Mouse (Mus musculus) ZHBTc4 (cell line): ENCODE results near the gene St7.

Source experiments
- DNase-seq: peaks from one replicate; pipeline ENCODE4 v3.0.0-alpha.2; 2011; ENCODE audit warnings: low read depth, low spot score

Gene St7

GRCm38 (mm10) chr6:17763963-17764659 lies 71.4 kb downstream of the St7 start:
- DNase-seq = no peak

DNA sequence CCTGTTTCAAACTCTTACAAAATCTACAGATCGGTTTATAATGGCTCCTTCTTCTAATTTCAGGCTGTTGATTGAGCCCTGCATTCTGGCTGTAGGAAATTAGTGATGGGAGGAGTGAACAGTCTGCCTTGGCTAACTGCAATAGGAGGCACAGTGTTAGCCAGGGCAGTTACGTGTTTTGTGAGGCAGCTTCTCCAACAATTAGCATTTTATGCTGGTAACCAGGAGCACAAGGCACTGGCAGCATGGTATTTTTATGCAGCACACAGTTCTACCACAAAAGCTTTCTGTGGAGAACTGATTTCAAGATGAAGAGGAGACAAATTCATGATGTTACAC lies 71.9 kb downstream of the St7 start:
- no peak for DNase-seq

GRCm38 (mm10) chr6:17769972-17770644 lies 77.4 kb downstream of the St7 start:
- DNase-seq = no peak

GRCm38 (mm10) chr6:17770645-17771345 lies 78.1 kb downstream of the St7 start:
- no peak for DNase-seq

DNA sequence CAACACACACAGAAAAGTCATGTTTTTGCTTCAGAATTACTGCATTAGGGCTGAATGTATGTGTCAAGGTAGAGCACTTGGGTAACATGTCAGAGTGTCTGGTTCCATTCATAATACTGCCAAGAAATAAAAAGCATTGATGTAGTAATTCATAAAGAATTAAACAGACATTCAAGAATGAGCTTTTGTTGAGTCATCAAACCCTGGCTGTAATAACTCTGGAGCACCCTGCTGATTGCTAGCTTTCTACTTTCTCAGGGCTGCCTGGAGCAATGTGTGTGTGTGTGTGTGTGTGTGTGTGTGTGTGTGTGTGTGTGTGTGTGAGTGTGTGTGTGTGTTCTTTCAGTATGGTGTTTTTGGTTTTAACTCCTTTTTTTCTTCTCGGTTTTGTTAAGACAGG lies 78.7 kb downstream of the St7 start:
- DNase-seq = no peak

DNA sequence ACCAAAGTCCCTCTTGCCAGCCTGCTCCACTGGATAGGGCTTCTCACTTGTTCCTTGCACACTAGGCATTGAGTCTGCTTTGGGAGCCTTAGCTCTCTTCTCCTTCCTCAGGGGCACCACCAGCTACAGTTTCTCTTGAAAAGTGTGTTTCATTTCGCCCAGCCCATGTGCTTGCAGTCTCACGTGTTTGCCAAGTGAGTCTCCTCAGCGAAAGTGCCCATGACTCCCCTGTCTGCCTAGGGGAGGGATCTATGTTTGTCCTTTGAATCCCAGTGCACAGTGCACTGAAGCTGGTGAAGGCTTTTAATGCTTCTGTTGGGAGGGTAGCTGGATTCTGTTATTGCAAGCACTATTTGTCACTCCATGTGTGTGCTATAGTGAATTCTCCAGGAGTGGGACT lies 79.8 kb downstream of the St7 start:
- no peak for DNase-seq

GRCm38 (mm10) chr6:17776041-17776440 lies 83.3 kb downstream of the St7 start:
- no peak for DNase-seq

DNA sequence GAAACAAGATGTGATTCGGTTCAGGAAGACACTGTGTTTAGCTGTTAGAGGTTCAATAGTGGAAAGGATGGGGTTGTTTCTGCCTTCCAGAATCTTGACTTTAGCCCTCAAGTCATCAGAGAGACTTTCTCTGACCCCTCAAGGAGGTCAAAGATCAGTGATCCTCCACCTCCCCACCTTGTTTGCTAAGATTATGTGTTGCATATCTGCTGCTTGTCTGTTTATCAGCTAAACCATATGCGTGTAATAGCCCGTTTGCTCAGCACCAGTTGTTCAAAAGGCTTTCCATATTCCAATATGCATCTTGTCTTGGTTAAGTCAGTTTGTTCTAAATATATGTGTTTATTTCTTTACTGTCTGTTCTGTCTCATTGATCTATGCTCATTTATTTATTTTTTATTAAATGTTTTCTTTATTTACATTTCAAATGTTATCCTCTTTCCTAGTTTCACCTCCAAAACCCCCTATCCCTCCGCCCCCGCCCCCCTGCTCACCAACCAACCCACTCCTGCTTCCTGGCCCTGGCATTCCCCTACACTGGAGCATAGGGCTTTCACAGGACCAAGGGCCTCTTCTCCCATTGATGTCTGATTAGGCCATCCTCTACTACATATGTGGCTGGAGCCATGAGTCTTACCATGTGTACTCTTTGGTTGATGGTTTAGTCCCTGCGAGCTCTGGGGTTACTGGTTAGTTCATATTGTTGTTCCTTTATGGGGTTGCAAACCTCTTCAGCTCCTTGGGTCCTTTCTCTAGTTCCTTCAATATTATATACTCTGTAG lies 84.5 kb downstream of the St7 start:
- DNase-seq = no peak

DNA sequence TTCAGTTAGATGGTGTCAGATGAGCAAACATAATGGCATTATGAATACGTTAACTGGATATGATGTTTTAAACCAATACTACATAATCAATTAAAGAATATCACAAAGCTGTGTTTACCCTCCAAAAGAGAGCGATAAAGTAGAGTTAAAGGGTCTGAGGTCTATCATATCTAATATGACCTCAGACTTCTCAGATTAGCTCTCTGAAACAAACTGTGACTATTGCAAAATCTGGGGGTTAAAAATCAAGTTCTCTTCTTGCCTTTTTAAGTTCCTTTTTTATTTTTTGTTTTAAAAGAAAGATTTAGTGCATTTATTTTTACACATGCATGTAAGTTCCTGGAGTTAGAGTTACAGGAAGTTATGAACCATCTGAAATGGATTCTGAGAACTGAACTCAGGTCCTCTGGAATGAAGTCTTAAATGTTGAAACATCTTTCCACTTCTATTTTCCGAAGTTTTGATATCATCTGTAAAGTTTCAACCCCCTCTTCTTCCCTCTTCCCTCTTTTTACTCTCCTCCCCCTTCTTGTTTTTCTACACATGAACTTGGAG lies 86.0 kb downstream of the St7 start:
- no peak for DNase-seq

DNA sequence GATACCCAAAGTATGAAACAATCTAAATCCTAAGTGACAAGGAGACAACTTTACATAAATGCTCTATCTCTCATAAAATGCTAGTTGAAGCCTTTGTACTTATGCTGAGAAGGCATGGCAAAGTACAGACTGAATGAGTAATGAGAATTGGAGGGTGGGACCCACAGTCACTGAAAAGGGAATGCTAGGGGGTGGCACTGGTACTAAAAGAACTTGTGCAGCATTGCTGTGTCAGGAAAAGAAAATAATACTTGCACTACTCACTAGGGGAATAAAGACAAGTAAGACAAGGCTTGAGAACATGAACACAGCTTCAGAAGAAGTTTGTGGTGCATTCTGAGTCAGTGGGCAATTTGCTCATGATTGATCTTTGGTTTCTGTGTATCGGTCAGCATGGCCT lies 90.8 kb downstream of the St7 start:
- DNase-seq = no peak

DNA sequence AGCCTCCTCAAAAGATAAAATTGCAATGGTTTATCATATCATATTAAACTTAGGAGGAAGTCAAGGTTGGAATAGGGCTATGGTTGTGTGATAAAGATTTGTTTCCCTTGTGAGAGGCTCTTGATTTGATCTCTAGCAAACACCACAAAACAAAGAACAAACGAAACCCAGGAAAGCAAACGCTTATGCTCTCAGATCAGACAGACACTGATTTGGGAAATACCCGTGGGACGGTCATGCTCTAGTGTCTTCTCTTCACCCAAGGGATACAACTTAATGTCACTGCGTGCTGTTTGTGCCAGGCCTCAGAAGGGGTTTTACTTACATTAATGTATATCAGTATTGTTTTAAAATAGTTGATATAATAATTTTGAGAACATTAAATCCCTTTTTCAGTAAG lies 91.8 kb downstream of the St7 start:
- DNase-seq = no peak

DNA sequence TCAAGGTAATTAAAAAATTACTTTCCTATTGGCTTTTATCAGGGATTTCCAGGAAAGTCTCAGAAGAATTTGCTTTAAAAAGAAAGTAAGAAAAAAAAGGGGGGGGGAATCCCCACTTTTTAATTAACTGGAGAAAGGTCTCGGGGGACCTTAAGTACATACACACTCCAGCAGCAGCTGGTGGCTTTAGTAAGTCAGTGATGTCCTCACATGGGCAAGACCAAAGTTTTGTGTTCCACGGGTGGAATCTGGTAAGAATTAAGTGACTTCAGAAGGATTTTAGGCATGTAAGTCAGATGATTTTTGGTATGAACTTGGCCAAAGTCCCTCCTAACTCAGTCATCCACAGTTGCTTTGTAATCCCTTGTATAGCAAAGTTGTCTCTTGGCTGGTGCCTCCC lies 92.5 kb downstream of the St7 start:
- DNase-seq = no peak

DNA sequence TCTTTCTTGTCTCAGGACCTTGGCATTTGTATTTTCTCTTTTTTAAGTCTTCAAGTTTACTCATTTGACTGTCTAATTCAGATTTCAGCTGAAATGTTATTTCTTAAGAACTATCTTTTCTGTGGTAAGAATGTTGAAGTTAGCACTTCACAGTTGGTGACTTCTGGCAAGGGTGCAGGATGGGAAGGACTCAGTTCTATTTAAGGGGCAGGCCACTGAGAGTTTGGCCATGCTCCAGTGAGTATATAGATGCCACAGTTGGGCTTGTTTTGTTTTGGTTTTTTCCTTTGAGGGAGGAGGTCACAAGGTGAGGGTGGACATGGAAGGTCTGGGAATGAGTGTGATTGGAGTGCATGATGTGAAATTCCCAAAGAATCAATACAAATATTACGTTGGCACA lies 95.1 kb downstream of the St7 start:
- DNase-seq = no peak

DNA sequence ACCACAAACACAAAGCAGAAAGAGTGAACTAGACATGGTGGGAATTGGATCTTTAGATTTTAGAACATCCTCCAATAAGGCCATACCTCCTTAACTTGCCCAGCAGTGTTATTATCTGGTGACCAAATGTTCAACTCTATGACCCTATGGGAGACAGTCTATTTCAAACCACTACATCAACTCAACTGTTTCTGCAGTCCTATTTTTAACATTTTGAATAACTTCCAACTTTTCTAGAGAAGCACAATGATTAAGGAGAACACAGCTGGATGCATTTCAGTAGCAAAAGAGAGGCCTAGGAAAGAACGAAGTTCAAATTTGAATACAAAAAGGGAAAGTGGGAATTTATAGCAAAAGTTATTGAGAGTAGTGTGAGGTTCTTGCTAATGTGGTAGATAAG lies 97.5 kb downstream of the St7 start:
- no peak for DNase-seq

- DNase-seq = no peak
These were observed 100.7 kb downstream of the St7 start for GRCm38 (mm10) chr6:17793471-17793870.

DNA sequence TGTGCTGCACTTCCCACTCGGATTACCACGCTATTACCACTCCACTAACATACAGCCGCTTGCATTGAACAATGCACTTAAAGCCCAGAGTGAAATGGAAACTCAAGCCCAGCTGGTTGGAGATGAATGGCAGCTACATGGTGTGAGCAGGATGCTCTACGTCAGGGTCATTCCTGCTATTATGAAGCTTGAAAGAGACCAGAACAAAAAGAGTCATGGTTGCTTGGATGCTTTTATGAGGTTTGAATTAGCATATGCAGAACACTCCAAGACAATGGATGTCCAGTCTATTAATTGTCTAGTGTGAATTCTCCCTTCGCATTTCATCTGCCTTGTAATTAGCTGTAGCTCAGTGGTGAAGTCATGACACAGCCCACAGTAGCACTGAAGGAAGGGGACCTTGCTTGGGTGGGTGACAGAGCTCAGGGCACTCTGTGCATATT lies 104.6 kb downstream of the St7 start:
- DNase-seq = peak; percentile 32

DNA sequence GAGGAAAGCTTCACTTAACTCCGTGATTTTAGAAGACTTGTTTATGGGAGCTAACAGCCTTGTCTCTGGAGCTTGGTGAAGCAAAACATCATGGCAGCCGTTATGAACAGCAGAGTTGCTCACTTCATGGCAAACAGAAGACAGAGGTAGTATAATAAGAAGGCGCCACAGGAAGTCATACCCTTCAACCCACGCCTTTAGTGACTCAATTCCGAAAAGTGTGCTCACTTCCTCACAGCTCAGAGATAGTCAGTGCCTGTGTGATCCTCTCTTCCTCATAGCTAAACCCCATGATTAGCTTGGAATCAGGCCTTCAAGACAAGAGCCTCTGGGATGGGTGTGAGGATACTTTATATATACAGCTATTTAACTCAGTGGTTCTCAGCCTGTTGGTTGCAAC lies 108.0 kb downstream of the St7 start:
- no peak for DNase-seq

GRCm38 (mm10) chr6:17804468-17804867 lies 111.7 kb downstream of the St7 start:
- DNase-seq = no peak

DNA sequence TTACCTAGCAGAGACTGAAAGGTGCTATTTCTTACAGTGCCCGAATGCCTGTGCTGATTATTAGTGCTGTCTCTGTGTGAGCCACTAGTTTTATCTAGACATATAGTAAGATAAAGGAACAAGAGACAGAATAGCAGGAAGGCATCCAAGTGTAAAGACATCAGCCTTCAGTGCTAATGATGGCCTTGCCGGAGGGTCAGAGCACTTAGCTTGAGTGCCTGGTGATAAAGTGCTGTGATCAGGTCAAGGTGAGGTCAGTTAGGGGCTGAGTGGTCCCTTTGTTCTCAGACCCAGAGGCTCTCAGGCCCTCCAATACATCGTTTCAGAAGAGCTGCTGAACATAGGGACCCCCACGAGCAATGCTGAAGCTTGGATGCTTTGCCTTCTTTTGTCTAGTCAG lies 113.8 kb downstream of the St7 start:
- DNase-seq = peak; percentile 24

- DNase-seq = no peak
These were observed 118.3 kb downstream of the St7 start for GRCm38 (mm10) chr6:17811063-17811462.

- DNase-seq = no peak
These were observed 118.8 kb downstream of the St7 start for GRCm38 (mm10) chr6:17811531-17811930.

DNA sequence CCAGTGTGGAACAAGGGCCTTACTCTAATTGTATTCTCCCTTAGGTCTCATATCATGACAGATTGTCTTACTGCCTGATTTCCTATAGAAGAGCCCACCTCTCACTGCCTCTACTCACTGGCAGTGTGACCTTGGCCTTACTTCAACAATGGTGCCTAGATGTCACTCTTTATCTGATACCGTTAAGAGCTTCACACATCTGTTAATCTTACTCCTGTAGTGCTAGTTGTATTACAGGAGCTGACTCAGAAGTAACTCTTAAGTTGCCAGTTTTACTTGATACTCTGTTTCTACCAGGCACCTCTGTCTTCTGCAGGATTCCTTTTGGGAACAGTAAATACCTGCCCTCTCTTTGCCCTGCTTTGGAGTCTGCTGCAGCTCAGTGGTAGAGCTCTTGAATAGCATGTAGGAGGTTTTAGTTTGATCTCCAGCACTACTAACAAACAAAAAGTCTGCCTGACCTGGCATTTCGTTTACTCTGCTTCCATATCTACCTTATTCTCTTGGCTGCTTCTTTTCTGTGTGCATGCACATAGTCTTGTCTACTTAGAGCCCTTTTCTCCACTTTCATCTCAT lies 121.4 kb downstream of the St7 start:
- no peak for DNase-seq
